Mouse (Mus musculus) intestine, embryonic 14.5 days (tissue): ENCODE measurements around the gene Washc3. TPM values are rescaled to one million over a fixed set of nuclear protein-coding genes. Genes with fewer than 3 reads are reported as not detected.

Source experiments
- ATAC-seq: fragments of 200-750 bp; cut with Nextera tagmentation; replicated peaks from 2 replicates; pipeline ENCODE4 v1.8.0; 2017; ENCODE audit warnings: low read depth, moderate number of reproducible peaks, moderate TSS enrichment, moderate library complexity; ENCODE audit not compliant: low FRiP score, low TSS enrichment
- DNase-seq: peaks from one replicate; pipeline ENCODE4 v3.0.0-alpha.2; 2018; ENCODE audit warnings: low spot score
- H3K27ac ChIP-seq: fragments of 300-500 bp; sonication (generic); 2 replicates; pipeline ENCODE4 v1.5.1; 2014; ENCODE audit warnings: low read depth, mild to moderate bottlenecking, control low read depth
- H3K27me3 ChIP-seq: fragments of 300-500 bp; sonication (generic); replicated peaks from 2 replicates; pipeline ENCODE4 v1.6.1; 2014; ENCODE audit warnings: low read length, control low read depth; ENCODE audit not compliant: control insufficient read depth, insufficient read depth
- H3K36me3 ChIP-seq: fragments of 300-500 bp; sonication (generic); 2 replicates; pipeline ENCODE4 v1.6.1; 2014; ENCODE audit warnings: low read length, control low read depth; ENCODE audit not compliant: control insufficient read depth, insufficient read depth
- H3K4me1 ChIP-seq: fragments of 300-500 bp; sonication (generic); replicated peaks from 2 replicates; pipeline ENCODE4 v1.6.1; 2014; ENCODE audit warnings: low read length, control low read depth, mixed read lengths; ENCODE audit not compliant: control insufficient read depth, insufficient read depth
- H3K4me2 ChIP-seq: fragments of 300-500 bp; sonication (generic); 2 replicates; pipeline ENCODE4 v1.6.1; 2014; ENCODE audit warnings: low read length
- H3K4me3 ChIP-seq: fragments of 300-500 bp; sonication (generic); 2 replicates; pipeline ENCODE4 v1.5.1; 2014; ENCODE audit warnings: low read depth, low read length, control low read depth, mixed read lengths
- H3K9ac ChIP-seq: fragments of 300-500 bp; sonication (generic); 2 replicates; pipeline ENCODE4 v1.6.1; 2014; ENCODE audit warnings: mild to moderate bottlenecking, low read length
- H3K9me3 ChIP-seq: fragments of 300-500 bp; sonication (generic); 2 replicates; pipeline ENCODE4 v1.6.1; 2016; ENCODE audit warnings: low read length, control low read depth; ENCODE audit not compliant: control insufficient read depth
- WGBS: fragments of 180-500 bp; shearing (Covaris S2); extraction: QIAGEN DNeasy Blood & Tissue Kit; methylation state at CpG from one replicate; pipeline ENCODE4 v1.1.7; 2014; 5-methylcytosine and 5-hydroxymethylcytosine counted together
- polyA plus RNA-seq: library from polyadenylated mRNA; unstranded; fragments of >200 nt; fragmentation: Nextera tagmentation; extraction: Ambion mirVana; gene quantifications from 2 replicates; pipeline ENCODE4 v1.2.1, GENCODE M21; 2014

Gene Washc3
- polyA plus RNA-seq, 1 experiment from 2014 or later: 65.7 TPM

DNA sequence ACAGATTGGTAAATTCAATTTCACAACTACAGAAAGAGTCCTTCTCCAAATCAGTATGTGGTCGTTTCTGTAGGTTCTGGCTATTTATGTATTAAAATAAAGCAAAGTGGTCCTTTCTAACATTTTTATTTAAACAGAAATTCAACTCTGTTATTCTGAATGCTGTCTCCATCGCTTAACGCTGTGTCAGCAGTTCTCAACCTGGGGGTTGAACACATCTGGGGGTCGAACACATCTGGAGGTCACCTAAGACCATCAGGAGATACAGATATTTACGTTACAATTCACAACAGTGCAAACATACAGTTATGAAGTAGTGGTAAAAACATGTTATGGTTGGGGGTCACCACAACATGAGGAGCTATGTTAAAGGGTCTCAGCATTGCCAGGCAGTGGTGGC, 73.2 kb downstream of the Washc3 start:
- Histone ChIP-seq H3K9ac (no peak overlapping the region), H3K4me2 (no peak overlapping the region), H3K9me3 (no peaks in the 10 kb centered on the region), H3K4me1 (no peaks in the 10 kb centered on the region), H3K27ac (no peak overlapping the region), H3K4me3 (no peak overlapping the region), H3K27me3 (no peaks in the 10 kb centered on the region), H3K36me3 (no peaks in the 10 kb centered on the region)
- WGBS: 75% methylated on average over 5 of the region's 5 CpGs
- ATAC-seq (no peak), DNase-seq (no peak)

GRCm38 (mm10) chr10:88281699-88282098, 80.8 kb downstream of the Washc3 start:
- WGBS: 84% methylated on average over 3 of the region's 3 CpGs
- no peak for DNase-seq

DNA sequence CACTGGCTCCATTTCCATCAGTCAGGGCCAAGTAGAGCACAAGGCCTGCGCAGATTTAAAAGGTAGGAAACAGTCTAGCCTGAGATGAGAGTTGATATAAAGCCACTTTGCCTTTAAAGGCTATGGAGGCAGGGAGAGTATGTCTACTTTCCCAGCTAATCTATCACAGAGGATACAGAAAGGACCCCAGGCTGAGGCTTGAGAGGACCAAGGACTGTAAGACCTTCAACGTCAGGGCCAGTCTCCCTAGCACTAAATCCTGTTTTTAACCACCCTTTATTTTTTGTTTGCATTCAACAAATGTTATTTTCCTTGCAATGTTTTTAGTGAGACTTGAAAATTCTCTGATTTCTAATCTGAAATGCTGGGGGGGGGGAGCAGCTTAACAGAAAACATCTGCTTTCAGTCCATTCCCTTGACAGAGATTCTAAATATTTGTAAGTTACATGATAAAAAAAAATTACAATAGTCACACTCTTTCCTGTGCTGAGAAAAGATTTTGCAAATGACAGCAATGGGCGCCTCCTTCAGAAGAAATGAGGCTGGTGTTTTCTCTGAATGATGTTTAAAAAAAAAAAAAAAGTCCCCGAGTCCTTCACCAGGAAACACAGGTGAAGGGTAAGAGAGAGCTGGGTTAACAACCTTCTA, 83.6 kb downstream of the Washc3 start:
- no peaks in the 10 kb centered on the region for H3K36me3 ChIP-seq
- H3K9ac ChIP-seq: no peak overlapping the region
- DNase-seq (no peak), ATAC-seq (no peak)
- no peak overlapping the region for H3K4me3 ChIP-seq
- 50% methylated on average over 4 of the region's 4 CpGs for WGBS
- peak overlapping the region; percentile 67 for H3K27ac ChIP-seq
- peaks cover 4% of the 10 kb centered on the region; the same call in 1 of the 2 replicates for H3K4me1 ChIP-seq
- H3K9me3 ChIP-seq: no peaks in the 10 kb centered on the region
- H3K27me3 ChIP-seq: no peaks in the 10 kb centered on the region
- H3K4me2 ChIP-seq: no peak overlapping the region

More at GRCm38 (mm10) chr10:88281699-88282098, 80.8 kb downstream of the Washc3 start:
- H3K9ac ChIP-seq: no peak overlapping the region
- H3K27ac ChIP-seq: no peak overlapping the region
- no peak overlapping the region for H3K4me3 ChIP-seq
- no peaks in the 10 kb centered on the region for H3K9me3 ChIP-seq
- H3K4me2 ChIP-seq: no peak overlapping the region
- no peaks in the 10 kb centered on the region for H3K27me3 ChIP-seq
- H3K36me3 ChIP-seq: no peaks in the 10 kb centered on the region
- peaks cover 4% of the 10 kb centered on the region; the same call in 1 of the 2 replicates for H3K4me1 ChIP-seq
- no peak for ATAC-seq

DNA sequence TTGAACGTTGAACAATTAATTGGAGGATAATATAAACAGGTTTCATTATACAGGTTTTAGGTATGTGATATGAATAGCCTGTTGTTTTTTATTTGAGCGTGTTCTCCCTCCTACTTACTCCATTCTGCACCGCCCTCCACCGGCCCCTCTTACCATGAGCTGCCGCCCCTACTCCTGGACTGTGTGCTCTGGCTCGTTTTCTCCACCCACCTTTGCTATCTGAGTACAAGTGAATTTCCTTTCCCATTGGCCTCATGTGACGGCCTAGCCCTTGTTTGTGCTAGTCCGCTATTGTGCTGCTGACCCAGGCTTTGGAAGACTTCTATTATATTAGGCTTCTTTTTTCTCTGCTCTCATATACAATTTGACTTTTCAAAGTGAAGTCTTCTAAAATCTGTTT, 86.4 kb downstream of the Washc3 start:
- Histone ChIP-seq H3K4me3 (no peak overlapping the region), H3K9ac (no peak overlapping the region), H3K4me2 (no peak overlapping the region), H3K27me3 (no peaks in the 10 kb centered on the region), H3K4me1 (peaks cover 4% of the 10 kb centered on the region; the same call in 1 of the 2 replicates), H3K27ac (no peak overlapping the region), H3K9me3 (no peaks in the 10 kb centered on the region), H3K36me3 (no peaks in the 10 kb centered on the region)
- DNase-seq (no peak), ATAC-seq (no peak)
- 80% methylated on average over 8 of the region's 8 CpGs for WGBS

- no peak for ATAC-seq
- H3K27me3 ChIP-seq: no peaks in the 10 kb centered on the region
- H3K4me1 ChIP-seq: peaks cover 4% of the 10 kb centered on the region; the same call in 1 of the 2 replicates
- no peak for DNase-seq
- no peak overlapping the region for H3K4me3 ChIP-seq
- no peaks in the 10 kb centered on the region for H3K36me3 ChIP-seq
- no peaks in the 10 kb centered on the region for H3K9me3 ChIP-seq
- no peak overlapping the region for H3K27ac ChIP-seq
- H3K4me2 ChIP-seq: no peak overlapping the region
- H3K9ac ChIP-seq: no peak overlapping the region
- 63% methylated on average over 10 of the region's 10 CpGs for WGBS
Observed at GRCm38 (mm10) chr10:88288061-88288460, 87.2 kb downstream of the Washc3 start.

DNA sequence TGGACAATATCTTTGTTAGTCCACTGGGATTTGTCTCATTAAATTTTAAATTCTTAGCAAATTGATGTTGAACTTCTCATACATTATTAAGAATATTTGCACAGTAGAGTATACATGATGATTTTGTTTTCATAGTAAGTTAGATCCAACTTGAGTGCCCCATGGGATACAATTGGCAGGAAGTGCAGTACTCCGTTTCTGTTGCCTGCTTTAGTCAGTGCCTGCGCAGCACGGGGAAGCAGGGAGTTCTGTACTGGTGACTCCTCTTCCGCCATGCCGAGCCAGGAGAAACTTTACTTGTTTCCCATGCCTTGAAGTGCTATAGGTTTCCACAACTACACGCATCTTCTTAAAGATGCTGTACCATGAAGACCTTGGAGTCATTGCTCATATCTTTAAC, 94.2 kb downstream of the Washc3 start:
- no peaks in the 10 kb centered on the region for H3K36me3 ChIP-seq
- no peaks in the 10 kb centered on the region for H3K27me3 ChIP-seq
- H3K27ac ChIP-seq: no peak overlapping the region
- DNase-seq (no peak), ATAC-seq (no peak)
- no peak overlapping the region for H3K4me2 ChIP-seq
- no peaks in the 10 kb centered on the region for H3K4me1 ChIP-seq
- WGBS: 89% methylated on average over 6 of the region's 6 CpGs
- 0 out of 2 replicates have a peak, but pooled peaks cover 3% of the 10 kb centered on the region for H3K9me3 ChIP-seq
- H3K9ac ChIP-seq: no peak overlapping the region
- no peak overlapping the region for H3K4me3 ChIP-seq

Other genes with a start within 250 kb of the Washc3 start
- gene Pmch, start 110.0 kb upstream of the Washc3 start, polyA plus RNA-seq: 0.27 and 0.46 TPM in 2 replicates
- 12.8 and 15.9 TPM in 2 replicates for gene Parpbp, start 54.2 kb upstream of the Washc3 start, polyA plus RNA-seq
- 95.1 and 101 TPM in 2 replicates for gene Nup37, start 54.1 kb upstream of the Washc3 start, polyA plus RNA-seq
- 3.1 and 3.6 TPM in 2 replicates for gene Dram1, start 178.0 kb downstream of the Washc3 start, polyA plus RNA-seq
- 14.0 and 14.3 TPM in 2 replicates for gene Gnptab, start 178.0 kb downstream of the Washc3 start, polyA plus RNA-seq